Mouse (Mus musculus) hindbrain, embryonic 11.5 days (tissue): ENCODE results near the gene Opn4. TPM values are rescaled to one million over a fixed set of nuclear protein-coding genes. Genes with fewer than 3 reads are reported as not detected.
A peak's percentile ranks its signal among the peaks of the same experiment; 100 is the strongest.

Experiments used
- ATAC-seq: fragments of 200-750 bp; cut with Nextera tagmentation; 2 replicates; pipeline ENCODE4 v1.8.0; 2017; ENCODE audit warnings: mild to moderate bottlenecking, moderate TSS enrichment, moderate library complexity; ENCODE audit not compliant: low FRiP score
- DNase-seq: peaks from one replicate; pipeline ENCODE4 v3.0.0-alpha.2; 2015; ENCODE audit warnings: low spot score
- H3K27ac ChIP-seq: fragments of 300-500 bp; sonication (generic); 2 replicates; pipeline ENCODE4 v1.5.1; 2014; ENCODE audit warnings: mild to moderate bottlenecking, low read depth, low read length
- H3K27me3 ChIP-seq: fragments of 300-500 bp; sonication (generic); 2 replicates; pipeline ENCODE4 v1.6.1; 2014; ENCODE audit warnings: mild to moderate bottlenecking, low read length, moderate library complexity, mixed read lengths; ENCODE audit not compliant: control insufficient read depth, insufficient read depth
- H3K36me3 ChIP-seq: fragments of 300-500 bp; sonication (generic); 2 replicates; pipeline ENCODE4 v1.6.1; 2014; ENCODE audit warnings: mild to moderate bottlenecking, low read length, moderate library complexity, mixed read lengths; ENCODE audit not compliant: control insufficient read depth, insufficient read depth
- H3K4me1 ChIP-seq: fragments of 300-500 bp; sonication (generic); replicated peaks from 2 replicates; pipeline ENCODE4 v1.6.1; 2014; ENCODE audit warnings: low read length, mixed read lengths; ENCODE audit not compliant: control insufficient read depth, insufficient read depth
- H3K4me2 ChIP-seq: fragments of 300-500 bp; sonication (generic); replicated peaks from 2 replicates; pipeline ENCODE4 v1.6.1; 2014; ENCODE audit warnings: mild to moderate bottlenecking, low read depth, low read length
- H3K4me3 ChIP-seq: fragments of 300-500 bp; sonication (generic); 2 replicates; pipeline ENCODE4 v1.5.1; 2014; ENCODE audit warnings: low read depth, low read length
- H3K9ac ChIP-seq: fragments of 300-500 bp; sonication (generic); 2 replicates; pipeline ENCODE4 v1.6.1; 2014; ENCODE audit warnings: low read depth, low read length
- H3K9me3 ChIP-seq: fragments of 300-500 bp; sonication (generic); 2 replicates; pipeline ENCODE4 v1.6.1; 2016; ENCODE audit warnings: low read length; ENCODE audit not compliant: control insufficient read depth
- WGBS: fragments of 180-500 bp; shearing (Covaris S2); extraction: QIAGEN DNeasy Blood & Tissue Kit; methylation state at CpG from one replicate; pipeline ENCODE4 v1.1.7; 2014; 5-methylcytosine and 5-hydroxymethylcytosine counted together
- polyA plus RNA-seq: library from polyadenylated mRNA; unstranded; fragments of >200 nt; fragmentation: Nextera tagmentation; extraction: Ambion mirVana; gene quantifications from 2 replicates; pipeline ENCODE4 v1.2.1, GENCODE M21; 2014

Opn4 gene
- polyA plus RNA-seq, 1 experiment from 2014 or later, result not detected

- DNase-seq (peak; percentile 35), ATAC-seq (no peak)
- 33% methylated on average over 10 of the region's 10 CpGs for WGBS
- Histone ChIP-seq H3K4me3 (no peak overlapping the region), H3K4me1 (no peaks in the 10 kb centered on the region), H3K36me3 (no peaks in the 10 kb centered on the region), H3K9me3 (no peaks in the 10 kb centered on the region), H3K27me3 (no peaks in the 10 kb centered on the region), H3K27ac (no peak overlapping the region), H3K9ac (no peak overlapping the region), H3K4me2 (no peak overlapping the region)
Observed at GRCm38 (mm10) chr14:34620611-34621376, 20.9 kb upstream of the Opn4 start.

- ATAC-seq (no peak), DNase-seq (no peak)
- Histone ChIP-seq H3K27ac (no peak overlapping the region), H3K9ac (no peak overlapping the region), H3K4me2 (no peak overlapping the region), H3K4me3 (no peak overlapping the region), H3K27me3 (peaks cover 10% of the 10 kb centered on the region; the same call in 1 of the 2 replicates), H3K36me3 (no peaks in the 10 kb centered on the region), H3K4me1 (0 out of 2 replicates have a peak, but pooled peaks cover 4% of the 10 kb centered on the region), H3K9me3 (no peaks in the 10 kb centered on the region)
- 41% methylated on average over 9 of the region's 9 CpGs for WGBS
Observed at GRCm38 (mm10) chr14:34618808-34619207, 18.9 kb upstream of the Opn4 start.

GRCm38 (mm10) chr14:34616821-34617220, 16.9 kb upstream of the Opn4 start:
- ATAC-seq (peak; percentile 77), DNase-seq (peak; percentile 92)
- peaks cover 12% of the 10 kb centered on the region; the same call in 1 of the 2 replicates for H3K27me3 ChIP-seq
- WGBS, result 5% methylated on average over 8 of the region's 8 CpGs
- H3K27ac ChIP-seq, result no peak overlapping the region
- no peaks in the 10 kb centered on the region for H3K9me3 ChIP-seq
- H3K36me3 ChIP-seq, result no peaks in the 10 kb centered on the region
- 0 out of 2 replicates have a peak, but pooled peaks cover 4% of the 10 kb centered on the region for H3K4me1 ChIP-seq
- no peak overlapping the region for H3K4me3 ChIP-seq
- no peak overlapping the region for H3K9ac ChIP-seq
- H3K4me2 ChIP-seq, result no peak overlapping the region

- H3K9me3 ChIP-seq, result no peaks in the 10 kb centered on the region
- peaks cover 12% of the 10 kb centered on the region; the same call in 1 of the 2 replicates for H3K27me3 ChIP-seq
- 0 out of 2 replicates have a peak, but pooled peaks cover 4% of the 10 kb centered on the region for H3K4me1 ChIP-seq
- ATAC-seq (no peak), DNase-seq (no peak)
- WGBS, result 44% methylated on average over 4 of the region's 4 CpGs
- no peaks in the 10 kb centered on the region for H3K36me3 ChIP-seq
- no peak overlapping the region for H3K9ac ChIP-seq
- no peak overlapping the region for H3K4me2 ChIP-seq
- no peak overlapping the region for H3K27ac ChIP-seq
- no peak overlapping the region for H3K4me3 ChIP-seq
Observed at GRCm38 (mm10) chr14:34615625-34616024, 15.7 kb upstream of the Opn4 start.

GRCm38 (mm10) chr14:34615082-34615481, 15.1 kb upstream of the Opn4 start:
- H3K9ac ChIP-seq, result no peak overlapping the region
- WGBS, result 1% methylated on average over 13 of the region's 13 CpGs
- H3K27me3 ChIP-seq, result peaks cover 12% of the 10 kb centered on the region; the same call in 1 of the 2 replicates
- no peaks in the 10 kb centered on the region for H3K9me3 ChIP-seq
- no peak overlapping the region for H3K4me3 ChIP-seq
- H3K36me3 ChIP-seq, result no peaks in the 10 kb centered on the region
- DNase-seq, result peak; percentile 36
- no peak for ATAC-seq
- 0 out of 2 replicates have a peak, but pooled peaks cover 4% of the 10 kb centered on the region for H3K4me1 ChIP-seq
- H3K27ac ChIP-seq, result no peak overlapping the region
- peak overlapping the region; percentile 29 for H3K4me2 ChIP-seq

GRCm38 (mm10) chr14:34614551-34614950, 14.6 kb upstream of the Opn4 start:
- DNase-seq (no peak), ATAC-seq (no peak)
- H3K4me2 ChIP-seq, result peak overlapping the region; percentile 29
- WGBS, result 8% methylated on average over 15 of the region's 15 CpGs
- no peaks in the 10 kb centered on the region for H3K36me3 ChIP-seq
- H3K4me1 ChIP-seq, result 0 out of 2 replicates have a peak, but pooled peaks cover 4% of the 10 kb centered on the region
- H3K9me3 ChIP-seq, result no peaks in the 10 kb centered on the region
- H3K4me3 ChIP-seq, result no peak overlapping the region
- no peak overlapping the region for H3K9ac ChIP-seq
- peaks cover 12% of the 10 kb centered on the region; the same call in 1 of the 2 replicates for H3K27me3 ChIP-seq
- H3K27ac ChIP-seq, result no peak overlapping the region

GRCm38 (mm10) chr14:34613523-34613922, 13.6 kb upstream of the Opn4 start:
- Histone ChIP-seq H3K9ac (no peak overlapping the region), H3K9me3 (no peaks in the 10 kb centered on the region), H3K27me3 (peaks cover 12% of the 10 kb centered on the region; the same call in 1 of the 2 replicates), H3K4me1 (0 out of 2 replicates have a peak, but pooled peaks cover 4% of the 10 kb centered on the region), H3K36me3 (no peaks in the 10 kb centered on the region), H3K4me3 (no peak overlapping the region), H3K4me2 (no peak overlapping the region), H3K27ac (no peak overlapping the region)
- 58% methylated on average over 6 of the region's 6 CpGs for WGBS
- ATAC-seq (no peak), DNase-seq (no peak)

GRCm38 (mm10) chr14:34612222-34612621, 12.3 kb upstream of the Opn4 start:
- no peak overlapping the region for H3K4me3 ChIP-seq
- no peak overlapping the region for H3K27ac ChIP-seq
- no peak for ATAC-seq
- 45% methylated on average over 4 of the region's 4 CpGs for WGBS
- H3K9me3 ChIP-seq, result no peaks in the 10 kb centered on the region
- 0 out of 2 replicates have a peak, but pooled peaks cover 4% of the 10 kb centered on the region for H3K4me1 ChIP-seq
- H3K36me3 ChIP-seq, result no peaks in the 10 kb centered on the region
- H3K4me2 ChIP-seq, result no peak overlapping the region
- no peak overlapping the region for H3K9ac ChIP-seq
- peak; percentile 44 for DNase-seq
- peaks cover 12% of the 10 kb centered on the region; the same call in 1 of the 2 replicates for H3K27me3 ChIP-seq

- WGBS, result 90% methylated on average over 4 of the region's 4 CpGs
- DNase-seq (no peak), ATAC-seq (no peak)
- peaks cover 12% of the 10 kb centered on the region; the same call in 1 of the 2 replicates for H3K27me3 ChIP-seq
- H3K36me3 ChIP-seq, result no peaks in the 10 kb centered on the region
- no peak overlapping the region for H3K4me3 ChIP-seq
- no peak overlapping the region for H3K9ac ChIP-seq
- 0 out of 2 replicates have a peak, but pooled peaks cover 4% of the 10 kb centered on the region for H3K4me1 ChIP-seq
- H3K27ac ChIP-seq, result no peak overlapping the region
- H3K4me2 ChIP-seq, result no peak overlapping the region
- no peaks in the 10 kb centered on the region for H3K9me3 ChIP-seq
Observed at GRCm38 (mm10) chr14:34611591-34611990, 11.6 kb upstream of the Opn4 start.
